Mouse (Mus musculus): ENCODE measurements at regions not wholly inside any gene's neighbourhood (a gene's known extent, or its start where the extent isn't known, plus 50 kb on each side); places are given as distances from the start of the nearest gene placed in this dataset.

DNA sequence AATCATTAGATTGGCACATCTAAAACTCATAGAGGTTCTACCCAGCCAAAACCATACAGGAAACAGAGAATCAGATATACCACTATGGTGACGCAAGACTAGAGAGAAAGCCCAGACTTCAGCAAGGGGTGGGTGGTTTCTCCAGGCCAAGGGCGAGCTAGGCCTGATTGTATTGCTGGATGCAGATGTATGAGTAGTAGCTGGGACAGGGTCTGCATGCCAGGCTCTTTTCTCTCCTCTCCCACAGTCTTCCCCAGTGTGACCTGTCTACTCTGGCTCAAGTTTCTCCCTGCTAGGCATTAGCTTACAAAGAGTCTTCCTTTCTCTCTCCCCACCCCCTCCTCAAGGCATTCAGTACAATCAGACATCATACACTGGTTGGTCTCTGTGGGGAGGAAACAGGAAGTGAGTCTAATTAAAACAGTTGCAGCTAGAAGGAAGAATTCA lies 181.8 kb upstream of the Sesn3 start:
- no peak for TF ChIP-seq CTCF (IDR thresholded peaks at IDR 0.05; ENCODE audit: low read depth)
- TF ChIP-seq EP300 (IDR thresholded peaks at IDR 0.05; ENCODE audit: low read depth), result no peak
